Mouse (Mus musculus) neutrophil, adult 5-6 weeks (primary cell): Measurements from ENCODE around the gene Cd37. TPM values are rescaled to one million over a fixed set of nuclear protein-coding genes. Genes with fewer than 3 reads are reported as not detected.

Experiments
- ATAC-seq: fragments of 151-379, 151-347 bp; 2 replicates; pipeline ENCODE4 v1.8.0; 2017; ENCODE audit warnings: mild to moderate bottlenecking, moderate TSS enrichment; ENCODE audit not compliant: insufficient number of reproducible peaks, poor library complexity, low FRiP score, severe bottlenecking; ENCODE audit errors: extremely low read depth
- total RNA-seq: library from RNA; stranded (forward); fragments of 200-1000 nt; gene quantifications from 2 replicates; pipeline ENCODE4 v1.2.3, GENCODE M21; 2017

The Cd37 gene
- total RNA-seq, 1 experiment from 2014 or later: 602 TPM

DNA sequence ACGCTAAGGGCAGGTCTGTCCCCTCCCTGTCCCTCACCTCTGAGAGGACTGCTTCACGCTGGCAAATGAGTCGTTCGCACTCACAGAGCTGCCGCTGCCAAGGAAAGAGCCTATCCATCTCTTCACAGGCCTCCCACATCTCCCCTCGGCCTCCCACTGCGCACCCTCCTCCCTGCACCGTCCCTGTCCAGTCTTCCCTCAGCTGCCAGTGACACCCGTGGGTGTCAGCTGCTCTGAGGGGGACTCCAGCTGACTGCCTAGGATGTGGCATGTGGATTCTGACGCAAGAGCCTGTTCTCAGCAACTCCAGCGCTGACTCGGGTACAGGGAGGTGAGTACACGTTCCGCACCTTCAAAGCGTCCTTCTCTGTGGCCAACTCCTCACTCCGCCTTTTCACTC is 49.3 kb downstream of the Cd37 start:
- no peak for ATAC-seq

DNA sequence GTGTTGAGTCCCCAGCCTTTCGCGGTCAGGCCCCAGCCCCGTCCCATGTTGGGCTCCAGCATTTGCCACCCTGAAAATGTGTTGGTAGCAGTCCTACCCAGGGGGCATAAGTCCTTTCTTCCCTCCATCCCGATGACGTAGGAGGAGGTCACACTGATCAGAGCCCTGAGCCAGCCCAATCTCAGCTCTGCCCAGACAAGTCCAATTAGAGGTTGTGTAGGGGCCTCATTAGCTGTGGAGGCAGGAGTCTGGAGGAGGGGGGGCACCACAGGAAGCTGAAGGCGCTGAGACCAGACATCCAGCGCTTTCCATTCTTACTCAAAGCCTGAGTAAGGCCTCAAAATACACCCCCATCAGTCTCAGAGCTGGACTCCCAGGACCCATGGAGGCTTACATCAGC is 53.0 kb downstream of the Cd37 start:
- ATAC-seq: no peak

DNA sequence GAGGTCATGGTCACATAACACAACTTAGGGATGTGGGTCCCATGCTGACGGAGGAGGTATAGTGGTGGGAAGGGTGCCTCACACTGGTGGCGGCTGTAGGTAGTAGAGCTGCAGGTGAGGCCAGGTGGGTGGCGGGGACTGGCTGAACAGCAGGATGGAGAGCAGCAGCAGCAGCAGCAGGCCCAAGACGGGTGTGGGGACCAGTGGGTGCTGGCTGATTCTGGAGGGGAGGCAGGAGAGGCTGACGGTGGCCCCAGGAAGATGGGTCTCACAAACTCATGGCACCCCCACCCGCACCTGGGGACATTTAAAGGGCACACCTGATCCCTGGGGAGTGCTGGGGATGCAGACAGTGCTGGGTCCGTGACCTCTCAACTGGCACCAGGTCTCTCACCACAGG is 55.2 kb downstream of the Cd37 start:
- ATAC-seq: no peak

Other genes with a start within 250 kb of the Cd37 start
- gene Irf3, start 241.5 kb downstream of the Cd37 start, total RNA-seq: 216 and 230 TPM in 2 replicates
- gene Bcl2l12, start 240.4 kb downstream of the Cd37 start, total RNA-seq: 17.8 and 20.9 TPM in 2 replicates
- 35.7 and 39.7 TPM in 2 replicates for gene Scaf1, start 222.8 kb downstream of the Cd37 start, total RNA-seq
- gene Rras, start 221.2 kb downstream of the Cd37 start, total RNA-seq: 4.9 and 7.1 TPM in 2 replicates
- gene Prr12, start 186.2 kb downstream of the Cd37 start, total RNA-seq: 7.6 and 10.2 TPM in 2 replicates
- 50.7 and 51.0 TPM in 2 replicates for gene Nosip, start 176.7 kb downstream of the Cd37 start, total RNA-seq
- 19.8 and 21.8 TPM in 2 replicates for gene Prrg2, start 176.4 kb downstream of the Cd37 start, total RNA-seq
- gene Rcn3, start 146.9 kb downstream of the Cd37 start, total RNA-seq: 9.2 and 16.1 TPM in 2 replicates
- 29.6 and 32.2 TPM in 2 replicates for gene Fcgrt, start 135.3 kb downstream of the Cd37 start, total RNA-seq
- gene Rps11, start 114.7 kb downstream of the Cd37 start, total RNA-seq: 587 and 609 TPM in 2 replicates
- 2,520 and 3,147 TPM in 2 replicates for gene Rpl13a, start 110.4 kb downstream of the Cd37 start, total RNA-seq
- 0.58 TPM in 1 of 2 replicates, not detected in the other for gene Gm45713, start 102.9 kb downstream of the Cd37 start, total RNA-seq
- gene Flt3l, start 102.7 kb downstream of the Cd37 start, total RNA-seq: 34.4 and 37.5 TPM in 2 replicates
- gene Pih1d1, start 84.8 kb downstream of the Cd37 start, total RNA-seq: 33.4 and 38.5 TPM in 2 replicates
- 38.3 and 39.7 TPM in 2 replicates for gene Aldh16a1, start 84.5 kb downstream of the Cd37 start, total RNA-seq
- gene Slc17a7, start 75.2 kb downstream of the Cd37 start, total RNA-seq: not detected in 2 replicates
- gene Gfy, start 59.5 kb downstream of the Cd37 start, total RNA-seq: not detected in 2 replicates
- not detected in 2 replicates for gene Pth2, start 58.1 kb downstream of the Cd37 start, total RNA-seq
- gene Ccdc155, start 34.2 kb downstream of the Cd37 start, total RNA-seq: 0.25 and 0.35 TPM in 2 replicates
- 1.6 and 2.8 TPM in 2 replicates for gene Dkkl1, start 27.0 kb downstream of the Cd37 start, total RNA-seq
- gene Tead2, start 23.4 kb downstream of the Cd37 start, total RNA-seq: not detected in 2 replicates
- 0.12 TPM in 1 of 2 replicates, not detected in the other for gene Slc6a16, start 2.0 kb upstream of the Cd37 start, total RNA-seq
- not detected in 2 replicates for gene Slc6a21, start 38.4 kb upstream of the Cd37 start, total RNA-seq
- gene Trpm4, start 94.7 kb upstream of the Cd37 start, total RNA-seq: 2.6 and 5.2 TPM in 2 replicates
- gene Hrc, start 96.2 kb upstream of the Cd37 start, total RNA-seq: not detected in 2 replicates
- not detected in 2 replicates for gene Ppfia3, start 127.9 kb upstream of the Cd37 start, total RNA-seq
- 0.70 TPM in 1 of 2 replicates, not detected in the other for gene Lin7b, start 131.5 kb upstream of the Cd37 start, total RNA-seq
- 502 and 563 TPM in 2 replicates for gene Snrnp70, start 156.6 kb upstream of the Cd37 start, total RNA-seq
- not detected in 2 replicates for gene Kcna7, start 166.5 kb upstream of the Cd37 start, total RNA-seq
- not detected in 2 replicates for gene Ntf5, start 174.6 kb upstream of the Cd37 start, total RNA-seq
- gene Lhb, start 181.7 kb upstream of the Cd37 start, total RNA-seq: not detected in 2 replicates
- 9.9 and 14.6 TPM in 2 replicates for gene Gys1, start 195.7 kb upstream of the Cd37 start, total RNA-seq
- gene Ruvbl2, start 199.0 kb upstream of the Cd37 start, total RNA-seq: 37.8 and 44.6 TPM in 2 replicates
- gene Ftl1, start 220.8 kb upstream of the Cd37 start, total RNA-seq: 1,339 and 1,541 TPM in 2 replicates
- gene Bax, start 227.8 kb upstream of the Cd37 start, total RNA-seq: 31.1 and 37.9 TPM in 2 replicates
- gene Tulp2, start 242.8 kb upstream of the Cd37 start, total RNA-seq: not detected in 2 replicates
- not detected in 2 replicates for gene Gm45808, start 247.7 kb upstream of the Cd37 start, total RNA-seq
- gene Dhdh, start 249.7 kb upstream of the Cd37 start, total RNA-seq: 3.1 and 3.7 TPM in 2 replicates